Mouse (Mus musculus): Measurements from ENCODE around the gene Nedd9.

DNA sequence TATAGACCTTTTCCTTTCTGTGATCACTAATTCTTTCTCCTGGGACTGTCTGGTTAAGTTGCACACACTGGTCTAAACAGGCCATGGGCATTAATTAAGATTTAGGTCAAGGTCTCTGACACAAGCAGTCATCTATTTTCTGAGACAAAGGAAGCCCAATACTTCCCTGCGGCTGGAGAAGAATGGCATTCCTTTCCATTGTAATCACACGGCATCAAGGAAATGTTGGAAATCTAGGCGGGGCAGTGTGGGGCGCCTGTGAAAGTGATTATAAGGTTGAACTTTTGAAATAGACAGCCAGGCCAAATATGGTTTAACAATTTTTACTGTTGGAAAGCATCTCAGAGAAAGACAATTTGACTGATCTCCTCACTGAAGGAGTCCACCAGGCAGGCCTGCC is 10.9 kb downstream of the Nedd9 start:
- TF ChIP-seq CTCF (IDR thresholded peaks at IDR 0.05; ENCODE audit: insufficient read depth, low read length) (no peak), POLR2A (IDR thresholded peaks at IDR 0.05; ENCODE audit: borderline replicate concordance, extremely low read depth, low read depth, low read length) (no peak)

Measured in lung, adult 2 months (tissue).